Mouse (Mus musculus) ovary, adult 18-20 months (tissue): Measurements from ENCODE around the gene Gm21981.
"Not testable (repeated sequence)": the region's sequence is repeated elsewhere in the genome, so short reads cannot be mapped to it uniquely, and the experiment has no call there.

Source experiments
- DNase-seq: peaks from one replicate; pipeline ENCODE4 v3.0.0; 2022; ENCODE audit warnings: low spot score, mixed read lengths

Gm21981 gene

DNA sequence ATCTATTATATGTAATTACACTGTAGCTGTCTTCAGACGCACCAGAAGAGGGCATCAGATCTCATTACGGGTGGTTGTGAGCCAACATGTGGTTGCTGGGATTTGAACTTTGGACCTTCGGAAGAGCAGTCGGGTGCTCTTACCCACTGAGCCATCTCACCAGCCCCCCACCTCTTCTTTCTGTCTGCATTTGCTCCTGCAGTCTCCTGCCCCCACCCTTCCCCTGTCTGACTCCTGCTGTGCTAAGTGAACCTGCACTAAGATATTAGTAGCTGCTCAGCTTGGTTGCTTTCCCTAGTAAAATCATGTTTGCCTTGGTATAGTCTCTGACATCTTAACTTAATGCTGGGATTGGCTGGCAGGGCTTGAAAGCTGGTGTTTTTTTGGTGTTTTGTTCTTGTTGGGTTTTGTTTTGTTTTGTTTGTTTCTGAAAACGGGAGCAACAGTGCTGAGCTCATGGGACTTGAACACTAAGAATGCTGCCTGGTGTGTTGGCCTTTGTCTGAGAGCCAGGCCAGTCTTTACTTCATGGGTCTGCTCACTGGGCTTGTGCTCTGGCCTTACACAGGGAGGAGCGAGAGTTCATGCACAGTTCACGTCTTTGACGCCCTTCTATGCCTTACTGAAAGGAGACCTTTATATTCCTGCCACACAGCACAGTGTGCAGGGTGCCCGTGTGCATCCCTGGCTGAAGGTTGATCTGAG lies 31.1 kb downstream of the Gm21981 start:
- DNase-seq, result no peak

- no peak for DNase-seq
Observed at GRCm38 (mm10) chr17:47658741-47659243, 35.5 kb downstream of the Gm21981 start.

DNA sequence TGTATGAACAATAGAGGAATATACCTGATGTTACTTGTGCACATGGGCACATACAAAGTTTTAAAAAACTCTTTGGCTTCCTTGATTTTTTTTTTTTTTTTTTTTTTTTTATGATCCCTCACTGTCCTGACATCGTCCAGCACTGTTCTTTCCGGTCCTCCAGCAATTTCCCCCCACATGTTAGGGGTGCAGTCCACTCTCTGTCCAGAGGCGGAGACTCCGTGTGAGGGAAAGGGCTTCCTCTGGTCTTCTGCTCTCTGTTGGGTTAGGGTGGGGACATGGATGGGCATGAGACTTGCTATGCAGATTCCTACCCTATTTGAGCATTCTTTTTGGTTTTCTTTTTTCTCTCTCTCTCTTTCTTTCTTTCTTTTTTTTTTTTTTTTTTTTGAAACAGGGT lies 36.4 kb downstream of the Gm21981 start:
- DNase-seq, result no peak

DNA sequence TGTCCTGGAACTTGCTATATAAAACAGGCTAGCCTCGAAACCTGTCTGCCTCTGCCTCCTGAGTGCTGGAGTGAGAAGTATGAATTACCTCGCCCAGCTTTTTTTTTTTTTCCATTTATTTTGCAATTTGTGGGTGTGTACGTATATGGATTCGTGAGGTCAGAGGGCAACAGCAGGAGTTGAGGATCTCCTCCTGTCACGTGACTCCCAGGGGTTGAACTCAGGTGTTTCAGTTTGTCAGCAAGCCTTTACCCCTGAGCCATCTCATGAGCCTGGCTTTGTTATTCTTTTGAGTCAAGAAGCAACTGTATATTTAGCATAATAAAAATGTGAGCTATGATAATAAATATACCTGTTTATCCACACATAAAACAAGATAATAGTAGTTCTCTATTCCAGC lies 38.6 kb downstream of the Gm21981 start:
- DNase-seq, result no peak

DNA sequence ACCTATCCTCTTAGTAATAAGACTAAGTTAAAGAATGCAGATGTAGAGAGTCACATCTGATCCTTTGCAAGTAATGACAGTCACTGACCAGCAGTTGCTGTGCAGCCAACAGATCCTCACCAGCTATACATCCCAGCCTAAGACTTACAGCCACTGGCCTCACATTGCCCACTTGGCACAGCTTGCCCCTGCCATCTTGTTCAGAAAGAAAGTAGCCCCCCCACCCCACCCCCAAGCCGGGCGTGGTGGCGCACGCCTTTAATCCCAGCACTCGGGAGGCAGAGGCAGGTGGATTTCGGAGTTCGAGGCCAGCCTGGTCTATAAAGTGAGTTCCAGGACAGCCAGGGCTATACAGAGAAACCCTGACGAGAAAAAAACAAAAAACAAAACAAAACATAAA lies 39.9 kb downstream of the Gm21981 start:
- DNase-seq, result not testable (repeated sequence)

GRCm38 (mm10) chr17:47651953-47652352 lies 42.3 kb downstream of the Gm21981 start:
- no peak for DNase-seq

DNA sequence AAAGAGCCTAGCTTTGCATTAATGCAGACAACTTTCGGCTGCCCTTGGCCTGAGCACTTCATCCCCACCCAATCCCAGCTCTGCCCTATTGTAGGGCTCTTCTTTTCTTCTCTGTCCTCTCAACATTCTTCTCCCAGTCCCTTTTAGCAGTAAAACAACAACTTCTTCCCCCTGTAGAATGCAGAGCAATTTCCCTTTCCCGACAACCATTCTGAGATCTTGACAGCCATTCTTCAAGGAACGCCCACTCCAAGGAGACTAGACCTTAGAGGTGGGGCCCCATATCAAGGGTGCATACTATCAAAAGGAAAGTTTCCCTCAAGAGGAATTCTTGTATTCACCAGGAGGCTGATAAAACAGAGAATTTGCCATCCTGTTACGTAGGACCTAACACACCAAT lies 45.3 kb downstream of the Gm21981 start:
- no peak for DNase-seq

DNA sequence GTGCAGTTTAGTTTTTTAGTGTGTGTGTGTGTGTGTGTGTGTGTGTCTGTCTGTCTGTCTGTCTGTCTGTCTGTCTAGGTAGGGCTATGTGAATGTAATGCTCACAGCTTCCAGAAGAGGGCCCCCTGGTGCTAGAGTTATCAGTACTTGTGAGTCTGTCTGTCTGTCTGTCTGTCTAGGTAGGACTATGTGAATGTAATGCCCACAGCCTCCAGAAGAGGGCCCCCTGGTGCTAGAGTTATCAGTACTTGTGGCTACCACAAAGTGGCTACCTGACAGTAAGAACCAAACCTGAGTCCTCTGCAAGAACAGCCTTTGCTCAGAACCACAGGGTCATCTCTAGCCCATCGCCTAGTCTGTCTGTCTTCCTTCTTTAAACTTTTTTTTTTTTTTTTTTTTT lies 47.6 kb downstream of the Gm21981 start:
- no peak for DNase-seq

- DNase-seq, result no peak
Observed at GRCm38 (mm10) chr17:47642992-47643391, 51.3 kb downstream of the Gm21981 start.
